Mouse (Mus musculus) forebrain, embryonic 15.5 days (tissue): Measurements from ENCODE around the gene Olfr287. TPM values are rescaled to one million over a fixed set of nuclear protein-coding genes. Genes with fewer than 3 reads are reported as not detected.

ENCODE experiments used
- ATAC-seq: fragments of 200-750 bp; cut with Nextera tagmentation; replicated peaks from 2 replicates; pipeline ENCODE4 v1.8.0; 2017; ENCODE audit warnings: mild to moderate bottlenecking, moderate TSS enrichment, moderate library complexity
- H3K27ac ChIP-seq: fragments of 300-500 bp; sonication (generic); replicated peaks from 2 replicates; pipeline ENCODE4 v1.5.1; 2015; ENCODE audit warnings: mild to moderate bottlenecking, inconsistent platforms
- H3K27me3 ChIP-seq: fragments of 300-500 bp; sonication (generic); 2 replicates; pipeline ENCODE4 v1.6.1; 2015; ENCODE audit warnings: inconsistent platforms
- H3K36me3 ChIP-seq: fragments of 300-500 bp; sonication (generic); 2 replicates; pipeline ENCODE4 v1.6.1; 2015; ENCODE audit warnings: mild to moderate bottlenecking, inconsistent platforms
- H3K4me1 ChIP-seq: fragments of 300-500 bp; sonication (generic); 2 replicates; pipeline ENCODE4 v1.6.1; 2015; ENCODE audit warnings: inconsistent platforms
- H3K4me2 ChIP-seq: fragments of 300-500 bp; sonication (generic); replicated peaks from 2 replicates; pipeline ENCODE4 v1.6.1; 2015; ENCODE audit warnings: mild to moderate bottlenecking, inconsistent platforms
- H3K4me3 ChIP-seq: fragments of 300-500 bp; sonication (generic); 2 replicates; pipeline ENCODE4 v1.5.1; 2015; ENCODE audit warnings: mild to moderate bottlenecking, inconsistent platforms
- H3K9ac ChIP-seq: fragments of 300-500 bp; sonication (generic); replicated peaks from 2 replicates; pipeline ENCODE4 v1.6.1; 2015; ENCODE audit warnings: mild to moderate bottlenecking, inconsistent platforms
- H3K9me3 ChIP-seq: fragments of 300-500 bp; sonication (generic); 2 replicates; pipeline ENCODE4 v1.6.1; 2016; ENCODE audit warnings: inconsistent platforms
- WGBS: fragments of 180-500 bp; shearing (Covaris S2); methylation state at CpG from one replicate; pipeline ENCODE4 v1.1.7; 2015; ENCODE audit warnings: mixed read lengths; 5-methylcytosine and 5-hydroxymethylcytosine counted together
- polyA plus RNA-seq: library from polyadenylated mRNA; unstranded; fragments of >200 nt; fragmentation: Nextera tagmentation; extraction: Ambion mirVana; gene quantifications from 2 replicates; pipeline ENCODE4 v1.2.1, GENCODE M21; 2015

Gene Olfr287
- polyA plus RNA-seq, 1 experiment from 2014 or later: not detected

- peak within 1 kb of the TSS; percentile 97 for H3K27ac ChIP-seq
Observed at GRCm38 (mm10) chr15:98166963-98167644, 53.8 kb downstream of the Olfr287 start, which contains the start of gene Ccdc184. Gene Ccdc184 (plus strand): TSS chr15:98167158.

GRCm38 (mm10) chr15:98165525-98165924, 55.3 kb downstream of the Olfr287 start, which contains the start of gene Asb8:
Gene Asb8 (minus strand): TSS chr15:98165625.
- no peak within 1 kb of the TSS for H3K9ac ChIP-seq
- WGBS: 84% methylated on average over 5 of the region's 5 CpGs
- no peak within 1 kb of the TSS for H3K4me2 ChIP-seq
- no peak within 1 kb of the TSS for H3K27ac ChIP-seq
- ATAC-seq: no peak
- no peaks in the 10 kb centered on the region for H3K9me3 ChIP-seq
- H3K27me3 ChIP-seq: peaks cover 16% of the 10 kb centered on the region; the same call in 1 of the 2 replicates
- H3K4me1 ChIP-seq: peaks cover 30% of the 10 kb centered on the region
- no peaks in the 10 kb centered on the region for H3K36me3 ChIP-seq
- H3K4me3 ChIP-seq: no peak within 1 kb of the TSS

More at GRCm38 (mm10) chr15:98166963-98167644, 53.8 kb downstream of the Olfr287 start, which contains the start of gene Ccdc184:
- no peaks in the 10 kb centered on the region for H3K9me3 ChIP-seq
- no peaks in the 10 kb centered on the region for H3K36me3 ChIP-seq
- peak within 1 kb of the TSS; percentile 68 for H3K4me3 ChIP-seq
- peak within 1 kb of the TSS; percentile 86 for H3K4me2 ChIP-seq
- peak; percentile 78 for ATAC-seq
- peaks cover 22% of the 10 kb centered on the region; the same call in 1 of the 2 replicates for H3K27me3 ChIP-seq
- H3K4me1 ChIP-seq: peaks cover 30% of the 10 kb centered on the region
- under 1% methylated on average over 17 of the region's 18 CpGs for WGBS
- peak within 1 kb of the TSS; percentile 82 for H3K9ac ChIP-seq

GRCm38 (mm10) chr15:98162561-98162960, 58.3 kb downstream of the Olfr287 start:
- Histone ChIP-seq H3K36me3 (no peaks in the 10 kb centered on the region), H3K27me3 (no peaks in the 10 kb centered on the region), H3K4me3 (no peak overlapping the region), H3K9me3 (no peaks in the 10 kb centered on the region), H3K4me2 (no peak overlapping the region), H3K27ac (no peak overlapping the region), H3K9ac (no peak overlapping the region), H3K4me1 (peaks cover 6% of the 10 kb centered on the region)
- 74% methylated on average over 4 of the region's 4 CpGs for whole genome bisulfite sequencing
- no peak for ATAC-seq

GRCm38 (mm10) chr15:98161026-98161805, 59.6 kb downstream of the Olfr287 start:
- H3K36me3 ChIP-seq: no peaks in the 10 kb centered on the region
- no peaks in the 10 kb centered on the region for H3K4me1 ChIP-seq
- H3K4me2 ChIP-seq: no peak overlapping the region
- H3K27ac ChIP-seq: no peak overlapping the region
- H3K27me3 ChIP-seq: no peaks in the 10 kb centered on the region
- no peak overlapping the region for H3K4me3 ChIP-seq
- H3K9ac ChIP-seq: no peak overlapping the region
- no peak for ATAC-seq
- WGBS: 52% methylated on average over 19 of the region's 19 CpGs
- no peaks in the 10 kb centered on the region for H3K9me3 ChIP-seq

GRCm38 (mm10) chr15:98157253-98157652, 63.6 kb downstream of the Olfr287 start:
- WGBS: 74% methylated on average over 1 of the region's 1 CpGs
- Histone ChIP-seq H3K9ac (no peak overlapping the region), H3K27ac (no peak overlapping the region), H3K9me3 (no peaks in the 10 kb centered on the region), H3K4me2 (no peak overlapping the region), H3K36me3 (no peaks in the 10 kb centered on the region), H3K4me3 (no peak overlapping the region), H3K27me3 (no peaks in the 10 kb centered on the region), H3K4me1 (no peaks in the 10 kb centered on the region)
- no peak for ATAC-seq

Other genes starting within 250 kb of the Olfr287 start
- 25.6 and 25.8 TPM in 2 replicates for gene Col2a1, start 216.4 kb downstream of the Olfr287 start, polyA plus RNA-seq
- 84.2 and 84.4 TPM in 2 replicates for gene Pfkm, start 128.5 kb downstream of the Olfr287 start, polyA plus RNA-seq
- 25.4 and 26.2 TPM in 2 replicates for gene Senp1, start 127.3 kb downstream of the Olfr287 start, polyA plus RNA-seq
- gene Asb8, start 55.4 kb downstream of the Olfr287 start, polyA plus RNA-seq: 45.0 and 45.1 TPM in 2 replicates
- 31.2 and 39.1 TPM in 2 replicates for gene Ccdc184, start 53.9 kb downstream of the Olfr287 start, polyA plus RNA-seq
- gene Olfr288, start 25.5 kb downstream of the Olfr287 start, polyA plus RNA-seq: not detected in 2 replicates
- gene Gm44579, start 79 bp downstream of the Olfr287 start, polyA plus RNA-seq: not detected in 2 replicates
- gene Olfr286, start 13.4 kb upstream of the Olfr287 start, polyA plus RNA-seq: not detected in 2 replicates
- not detected in 2 replicates for gene H1fnt, start 36.2 kb upstream of the Olfr287 start, polyA plus RNA-seq
- 3.3 and 4.2 TPM in 2 replicates for gene Zfp641, start 75.1 kb upstream of the Olfr287 start, polyA plus RNA-seq
- not detected in 2 replicates for gene Olfr285, start 96.3 kb upstream of the Olfr287 start, polyA plus RNA-seq
- not detected in 2 replicates for gene Olfr284, start 119.9 kb upstream of the Olfr287 start, polyA plus RNA-seq
- gene Olfr283, start 159.9 kb upstream of the Olfr287 start, polyA plus RNA-seq: not detected in 2 replicates
- not detected in 2 replicates for gene Olfr282, start 210.2 kb upstream of the Olfr287 start, polyA plus RNA-seq
- not detected in 2 replicates for gene Olfr281, start 231.5 kb upstream of the Olfr287 start, polyA plus RNA-seq
- gene OR5BS1P, start 248.8 kb upstream of the Olfr287 start, polyA plus RNA-seq: not detected in 2 replicates